Mouse (Mus musculus) kidney, adult 2 months (tissue): Measurements from ENCODE around the gene Gm20532. TPM values are rescaled to one million over a fixed set of nuclear protein-coding genes. Genes with fewer than 3 reads are reported as not detected.

Experiments used
- DNase-seq: peaks from one replicate; pipeline ENCODE4 v3.0.0; 2021
- H3K27ac ChIP-seq: fragments of 200-500 bp; 2 replicates; pipeline ENCODE4 v1.5.1; 2012; ENCODE audit warnings: low read depth, low read length, control low read depth, inconsistent platforms; ENCODE audit not compliant: insufficient read depth
- H3K27me3 ChIP-seq: fragments of 200-500 bp; replicated peaks from 2 replicates; pipeline ENCODE4 v1.6.1; 2012; ENCODE audit warnings: mild to moderate bottlenecking, moderate library complexity, low read length, inconsistent platforms; ENCODE audit not compliant: control insufficient read depth, insufficient read depth
- H3K36me3 ChIP-seq: fragments of 200-500 bp; 2 replicates; pipeline ENCODE4 v1.6.1; 2012; ENCODE audit warnings: mild to moderate bottlenecking, moderate library complexity, low read length, inconsistent platforms; ENCODE audit not compliant: control insufficient read depth, insufficient read depth
- H3K4me1 ChIP-seq: fragments of 200-500 bp; 2 replicates; pipeline ENCODE4 v1.6.1; 2011; ENCODE audit warnings: low read length; ENCODE audit not compliant: control insufficient read depth, insufficient read depth
- H3K4me3 ChIP-seq: fragments of 200-500 bp; 2 replicates; pipeline ENCODE4 v1.5.1; 2011; ENCODE audit warnings: mild to moderate bottlenecking, low read depth, low read length, control low read depth; ENCODE audit not compliant: insufficient read depth
- CTCF ChIP-seq: fragments of 200-500 bp; conservative IDR thresholded peaks from 2 replicates; pipeline ENCODE4 v1.5.1; 2011; ENCODE audit warnings: low read depth, mild to moderate bottlenecking, control low read depth, low read length, moderate library complexity, mixed read lengths; ENCODE audit not compliant: insufficient read depth, insufficient read length
- POLR2A ChIP-seq: fragments of 200-500 bp; IDR thresholded peaks from one replicate; pipeline ENCODE4 v1.6.1; 2011; ENCODE audit warnings: low read depth, low read length, control low read depth
- WGBS: fragments of 180-500 bp; shearing (Covaris S2); methylation state at CpG from one replicate; pipeline ENCODE4 v1.1.7; 2018; 5-methylcytosine and 5-hydroxymethylcytosine counted together
- polyA plus RNA-seq: library from polyadenylated mRNA; depleted of rRNA; stranded (reverse); fragments of >200 nt; gene quantifications from 2 replicates; pipeline ENCODE4 v1.2.3, GENCODE M21; 2012

The Gm20532 gene
- polyA plus RNA-seq, 1 experiment: not detected

DNA sequence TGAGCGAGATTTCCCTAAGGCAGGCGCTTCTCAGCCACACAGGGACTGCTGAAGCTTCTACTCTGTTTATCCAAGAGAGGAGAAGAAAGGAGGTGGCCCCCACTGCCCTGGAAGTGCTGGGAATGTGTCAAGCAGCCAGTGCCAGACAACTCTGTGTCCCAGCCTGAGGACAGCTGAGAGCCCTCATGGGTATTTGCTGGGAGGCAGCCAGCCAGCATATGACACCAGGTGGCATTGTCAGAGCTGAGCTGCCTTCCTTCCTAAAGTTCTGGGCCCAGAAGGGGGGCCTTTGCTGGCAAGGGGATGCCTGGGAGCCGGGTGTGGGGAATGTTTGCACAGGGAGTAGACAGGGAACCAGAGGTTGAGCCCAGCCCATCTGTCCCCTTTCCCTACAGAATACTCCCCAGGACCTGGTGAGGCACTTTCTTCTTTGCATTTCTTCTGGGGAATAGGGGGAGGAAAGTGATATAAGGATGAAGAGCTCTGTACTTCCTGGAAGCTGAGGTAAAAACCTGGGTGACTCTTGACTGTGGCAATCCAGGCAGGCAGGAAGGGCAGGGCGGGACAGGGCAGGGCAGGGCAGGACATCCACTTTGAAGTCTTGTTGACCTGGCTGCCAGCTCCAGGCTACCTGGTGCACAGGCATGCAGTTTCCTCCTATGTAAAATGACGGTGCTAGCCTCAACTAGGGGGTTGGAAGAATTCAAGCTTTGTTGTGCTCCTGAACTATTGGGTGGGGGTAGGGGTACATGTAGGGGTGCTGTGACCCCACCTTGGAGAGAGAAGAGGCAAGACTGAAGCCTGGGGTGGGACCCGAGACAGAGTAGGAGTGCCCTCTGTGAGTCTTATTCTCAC is 20.8 kb downstream of the Gm20532 start:
- no peaks in the 10 kb centered on the region for H3K27me3 ChIP-seq
- no peak for TF ChIP-seq CTCF
- TF ChIP-seq POLR2A: no peak
- 56% methylated on average over 6 of the region's 6 CpGs for WGBS
- no peaks in the 10 kb centered on the region for H3K36me3 ChIP-seq
- no peak overlapping the region for H3K27ac ChIP-seq
- peak; percentile 33 for DNase-seq
- H3K4me3 ChIP-seq: no peak overlapping the region
- no peaks in the 10 kb centered on the region for H3K4me1 ChIP-seq

DNA sequence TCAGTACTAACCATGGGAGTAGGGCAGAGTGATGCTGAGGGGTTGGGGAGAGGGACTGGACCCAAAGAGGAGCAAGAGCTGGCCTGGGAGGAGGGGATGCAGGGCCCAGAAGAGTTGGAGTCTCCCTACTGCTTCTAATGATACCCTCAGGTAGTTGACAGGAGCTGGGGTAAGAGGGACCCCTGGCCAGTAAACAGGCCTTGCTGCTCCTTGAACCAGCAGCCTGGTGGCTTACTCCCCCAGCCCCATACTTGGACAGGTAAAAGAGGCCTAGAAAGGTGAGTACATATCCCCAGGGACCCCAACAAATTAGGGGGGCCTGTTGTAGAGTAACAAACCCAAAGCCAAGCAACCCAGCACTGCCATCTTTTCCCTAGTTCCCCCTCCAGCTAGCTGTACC is 22.3 kb downstream of the Gm20532 start:
- DNase-seq: no peak
- Histone ChIP-seq H3K4me3 (no peak overlapping the region), H3K36me3 (no peaks in the 10 kb centered on the region), H3K27me3 (no peaks in the 10 kb centered on the region), H3K4me1 (no peaks in the 10 kb centered on the region), H3K27ac (no peak overlapping the region)
- no peak for TF ChIP-seq CTCF
- no peak for TF ChIP-seq POLR2A

DNA sequence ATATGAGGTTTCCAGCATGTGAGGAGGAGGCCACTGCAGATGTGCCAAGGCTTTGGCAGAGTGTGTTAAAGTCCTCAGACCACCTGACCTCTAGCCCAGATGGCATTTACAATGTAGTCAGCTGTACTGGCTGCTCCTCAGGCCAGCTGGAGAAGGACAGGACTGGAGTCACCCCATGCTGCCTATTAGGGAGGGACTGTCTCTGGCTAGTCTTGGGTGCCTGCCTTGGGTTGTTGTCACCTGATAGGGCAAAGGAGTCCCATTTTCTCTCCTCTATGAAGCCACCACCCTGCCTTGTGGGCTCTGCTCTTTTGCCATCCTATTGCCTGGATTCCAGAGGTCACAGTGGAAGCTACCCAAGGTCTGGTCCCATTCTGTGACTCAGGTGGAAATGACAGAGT is 22.8 kb downstream of the Gm20532 start:
- peak; percentile 8 for DNase-seq
- Histone ChIP-seq H3K36me3 (no peaks in the 10 kb centered on the region), H3K27ac (no peak overlapping the region), H3K27me3 (no peaks in the 10 kb centered on the region), H3K4me1 (no peaks in the 10 kb centered on the region), H3K4me3 (no peak overlapping the region)
- no peak for TF ChIP-seq CTCF
- no peak for TF ChIP-seq POLR2A

DNA sequence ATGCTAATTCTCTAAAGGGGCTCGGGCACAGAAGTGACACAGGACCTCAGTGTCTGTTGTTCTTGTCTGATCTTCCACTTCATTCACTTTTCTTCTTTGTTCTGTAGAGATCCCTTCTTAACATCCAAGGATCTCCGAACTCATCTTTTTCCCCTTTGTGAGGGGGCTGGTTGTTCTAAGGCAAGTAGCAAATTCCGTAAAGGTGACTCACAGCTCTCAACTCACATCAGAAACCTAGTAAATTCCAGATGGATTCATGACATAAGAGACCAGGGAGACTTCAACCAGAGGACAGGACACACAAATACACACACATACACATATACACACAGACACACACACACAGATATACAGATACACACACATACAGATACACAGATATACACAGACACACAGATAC is 24.1 kb downstream of the Gm20532 start:
- Histone ChIP-seq H3K4me3 (no peak overlapping the region), H3K4me1 (no peaks in the 10 kb centered on the region; the same call in 1 of the 2 replicates), H3K27me3 (no peaks in the 10 kb centered on the region), H3K27ac (no peak overlapping the region), H3K36me3 (no peaks in the 10 kb centered on the region)
- WGBS: 90% methylated on average over 3 of the region's 3 CpGs
- no peak for TF ChIP-seq POLR2A
- no peak for TF ChIP-seq CTCF
- no peak for DNase-seq

DNA sequence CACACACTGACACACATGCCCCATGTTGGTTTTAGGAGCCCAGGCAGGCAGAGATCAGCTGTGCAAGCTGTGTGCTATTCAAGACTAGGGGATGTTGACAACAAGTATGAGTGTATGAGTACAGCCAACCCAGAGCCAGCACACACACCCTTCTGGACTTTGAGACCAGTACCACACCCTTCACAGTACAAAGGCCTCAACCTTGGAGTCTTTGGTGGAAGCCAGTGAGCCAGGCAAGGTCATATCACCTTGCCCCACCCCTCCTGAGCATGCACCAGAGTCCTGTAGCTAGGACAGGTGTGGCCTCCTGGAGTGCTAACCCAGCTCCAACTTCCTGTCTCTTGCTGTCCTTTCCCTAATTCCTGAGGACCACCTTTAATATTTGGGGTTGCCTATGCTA is 24.6 kb downstream of the Gm20532 start:
- no peaks in the 10 kb centered on the region for H3K36me3 ChIP-seq
- H3K4me1 ChIP-seq: no peaks in the 10 kb centered on the region; the same call in 1 of the 2 replicates
- H3K27me3 ChIP-seq: no peaks in the 10 kb centered on the region
- no peak for DNase-seq
- H3K4me3 ChIP-seq: no peak overlapping the region
- TF ChIP-seq POLR2A (no peak), CTCF (no peak)
- H3K27ac ChIP-seq: no peak overlapping the region

DNA sequence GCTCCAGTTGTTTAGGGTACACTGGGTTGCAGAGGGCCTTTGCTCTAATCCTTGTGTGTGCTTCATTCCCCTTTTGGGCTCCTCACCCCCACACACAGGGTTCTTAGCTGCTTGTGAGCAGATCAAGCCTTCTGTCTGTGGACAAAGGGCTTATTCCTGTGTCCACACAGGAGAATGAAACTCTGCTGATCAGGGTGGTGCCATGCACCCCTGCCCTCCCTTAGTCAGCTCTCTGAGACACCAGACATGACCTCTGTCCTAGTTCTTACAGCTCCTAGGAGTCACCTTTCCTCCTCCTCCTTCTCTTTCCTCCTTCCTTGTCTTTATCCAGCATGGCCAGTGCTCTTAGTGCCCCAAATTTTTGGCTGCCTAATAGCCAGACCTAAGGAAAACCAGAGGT is 25.5 kb downstream of the Gm20532 start:
- H3K4me3 ChIP-seq: no peak overlapping the region
- H3K27me3 ChIP-seq: no peaks in the 10 kb centered on the region
- no peaks in the 10 kb centered on the region for H3K36me3 ChIP-seq
- no peaks in the 10 kb centered on the region; the same call in 1 of the 2 replicates for H3K4me1 ChIP-seq
- no peak for DNase-seq
- H3K27ac ChIP-seq: no peak overlapping the region
- TF ChIP-seq POLR2A: no peak

DNA sequence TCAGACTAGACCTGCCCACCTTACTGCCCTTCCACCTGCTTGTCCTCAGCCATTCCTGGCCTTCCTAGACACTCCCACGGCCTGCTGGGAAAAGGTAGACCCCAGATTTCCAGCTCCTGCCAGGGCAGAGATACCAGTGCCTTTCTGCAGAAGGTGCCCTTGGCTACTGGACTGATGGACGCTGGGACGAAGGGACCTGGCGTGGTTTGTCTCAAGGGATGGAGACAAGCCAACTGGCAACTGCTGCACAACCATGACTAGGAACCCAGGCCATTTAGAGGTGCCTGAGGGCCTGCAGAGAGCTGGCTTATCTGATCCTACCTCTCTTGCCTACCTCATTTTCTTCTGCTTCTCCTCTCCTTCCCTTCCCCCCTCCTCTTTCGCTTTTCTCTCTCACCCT is 28.5 kb downstream of the Gm20532 start:
- WGBS: 64% methylated on average over 5 of the region's 5 CpGs
- no peak overlapping the region for H3K27ac ChIP-seq
- H3K4me3 ChIP-seq: no peak overlapping the region
- TF ChIP-seq POLR2A (no peak), CTCF (no peak)
- no peaks in the 10 kb centered on the region for H3K27me3 ChIP-seq
- no peaks in the 10 kb centered on the region; the same call in 1 of the 2 replicates for H3K4me1 ChIP-seq
- DNase-seq: no peak
- no peaks in the 10 kb centered on the region for H3K36me3 ChIP-seq
